Mouse (Mus musculus) bone marrow, adult 2 months (tissue): Measurements from ENCODE around the gene Nfic.
A peak's percentile ranks its signal among the peaks of the same experiment; 100 is the strongest.

ENCODE experiments used
- CTCF ChIP-seq: fragments of 200-500 bp; IDR thresholded peaks from 2 replicates; pipeline ENCODE4 v1.5.1; 2011; ENCODE audit warnings: low read length, control low read depth; ENCODE audit not compliant: control insufficient read depth, insufficient read depth
- POLR2A ChIP-seq: fragments of 200-500 bp; IDR thresholded peaks from 2 replicates; pipeline ENCODE4 v1.6.1; 2011; ENCODE audit warnings: low read depth, mild to moderate bottlenecking, control low read depth, low read length, borderline replicate concordance; ENCODE audit not compliant: control insufficient read depth

- TF ChIP-seq CTCF = no peak
- peak; percentile 41; the same call in 1 of the 2 replicates for TF ChIP-seq POLR2A
These were observed 42.2 kb upstream of the Nfic start for GRCm38 (mm10) chr10:81497401-81498270.
